Mouse (Mus musculus): ENCODE data around the gene Actr1b. TPM values are rescaled to one million over a fixed set of nuclear protein-coding genes. Genes with fewer than 3 reads are reported as not detected.

The Actr1b gene
- polyA plus RNA-seq, 1 experiment, result 413 TPM

DNA sequence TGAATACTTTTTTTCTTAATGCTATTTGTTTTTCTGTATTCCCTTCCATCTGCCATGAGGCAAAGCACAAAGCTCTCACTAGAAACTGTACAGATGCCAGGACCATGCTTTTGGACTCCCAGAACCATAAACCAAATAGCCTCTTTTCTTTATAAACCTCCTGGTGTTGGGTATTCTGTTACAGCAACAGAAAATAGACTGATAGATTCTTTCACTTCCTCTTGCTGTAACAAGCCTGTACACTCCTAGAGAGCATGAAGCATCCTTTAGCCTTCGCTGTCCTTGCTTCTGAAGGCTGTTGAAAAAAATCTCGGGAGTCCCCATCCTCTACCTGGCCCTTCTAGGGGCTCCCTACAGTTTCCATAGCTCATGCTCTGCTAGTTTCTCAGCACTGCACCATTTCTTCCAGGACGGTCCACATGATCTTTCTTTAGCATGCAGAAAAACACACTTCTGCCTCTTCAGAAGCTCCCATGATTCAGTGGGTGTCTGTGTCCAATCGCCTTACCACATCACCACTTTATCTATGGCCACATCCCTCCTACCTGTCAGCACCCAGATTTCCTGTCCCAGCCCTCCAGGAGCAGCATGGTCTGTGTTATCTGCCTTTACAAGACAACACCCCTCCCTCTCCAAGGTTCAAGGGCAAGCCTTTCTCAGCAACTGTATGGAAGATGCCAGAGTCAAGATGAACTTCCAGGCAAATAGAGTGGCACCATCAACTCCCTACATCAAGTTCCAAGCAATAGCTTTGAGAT is 56.4 kb downstream of the Actr1b start:
- no peak for DNase-seq (ENCODE audit: extremely low spot score in 1 of 2, low spot score in 1 of 2)

GRCm38 (mm10) chr1:36656233-36656632 is 58.0 kb downstream of the Actr1b start:
- no peak for DNase-seq (ENCODE audit: extremely low spot score in 1 of 2, low spot score in 1 of 2)

GRCm38 (mm10) chr1:36655039-36655438 is 59.2 kb downstream of the Actr1b start:
- no peak for DNase-seq (ENCODE audit: extremely low spot score in 1 of 2, low spot score in 1 of 2)

Other genes starting within 250 kb of the Actr1b start
- 7.9 and 8.6 TPM in 2 replicates for gene Cnnm4, start 242.8 kb downstream of the Actr1b start, polyA plus RNA-seq (2012; rRNA removed)
- gene Cnnm3, start 202.6 kb downstream of the Actr1b start, polyA plus RNA-seq (2012; rRNA removed), result 26.6 and 27.1 TPM in 2 replicates
- 9.5 and 11.5 TPM in 2 replicates for gene Ankrd23, start 177.5 kb downstream of the Actr1b start, polyA plus RNA-seq (2012; rRNA removed)
- gene Gm42417, start 175.0 kb downstream of the Actr1b start, polyA plus RNA-seq (2012; rRNA removed), result 0.04 TPM in 1 of 2 replicates, not detected in the other
- 16.2 and 17.7 TPM in 2 replicates for gene Ankrd39, start 167.0 kb downstream of the Actr1b start, polyA plus RNA-seq (2012; rRNA removed)
- gene Sema4c, start 156.1 kb downstream of the Actr1b start, polyA plus RNA-seq (2012; rRNA removed), result 12.3 and 12.7 TPM in 2 replicates
- gene Fam178b, start 31.2 kb downstream of the Actr1b start, polyA plus RNA-seq (2012; rRNA removed), result 0.58 and 1.4 TPM in 2 replicates
- 636 and 685 TPM in 2 replicates for gene Cox5b, start 23.0 kb downstream of the Actr1b start, polyA plus RNA-seq (2012; rRNA removed)
- 0.10 and 0.46 TPM in 2 replicates for gene 4933424G06Rik, start 4.3 kb downstream of the Actr1b start, polyA plus RNA-seq (2012; rRNA removed)
- 2.5 and 3.7 TPM in 2 replicates for gene Zap70, start 47.4 kb upstream of the Actr1b start, polyA plus RNA-seq (2012; rRNA removed)
- gene Tmem131, start 229.2 kb upstream of the Actr1b start, polyA plus RNA-seq (2012; rRNA removed), result 42.4 and 44.8 TPM in 2 replicates

Data from frontal cortex, adult 2 months (tissue).